Mouse (Mus musculus) MEL (cell line): ENCODE data around the gene Lat2. TPM values are rescaled to one million over a fixed set of nuclear protein-coding genes. Genes with fewer than 3 reads are reported as not detected.

Experiments
- DNase-seq: peaks from one replicate; pipeline ENCODE4 v3.0.0; 2011; ENCODE audit warnings: low read depth, low spot score
- H3K27ac ChIP-seq: 2 replicates; pipeline ENCODE4 v1.5.1; 2012; ENCODE audit warnings: low read depth, mild to moderate bottlenecking, control low read depth, low read length, moderate library complexity; ENCODE audit not compliant: control insufficient read depth
- H3K27me3 ChIP-seq, 2 experiments: fragments of 150-350 bp in 1 of 2; sonication (generic) in 1 of 2; 2 replicates each; pipeline ENCODE4 v1.6.1; 2012; ENCODE audit warnings: low read length in 2 of 2, mild to moderate bottlenecking in 2 of 2, improper control_type of control experiment in 1 of 2, moderate library complexity in 1 of 2; ENCODE audit not compliant: insufficient read depth in 2 of 2, control insufficient read depth in 1 of 2
- H3K36me3 ChIP-seq, 2 experiments: 2 replicates each; pipeline ENCODE4 v1.6.1; 2012 to 2014; ENCODE audit warnings: low read length in 2 of 2, improper control_type of control experiment in 1 of 2, inconsistent platforms in 1 of 2, mild to moderate bottlenecking in 1 of 2; ENCODE audit not compliant: insufficient read depth in 2 of 2, control insufficient read depth in 1 of 2
- H3K4me1 ChIP-seq, 2 experiments: fragments of 150-350 bp in 1 of 2; sonication (generic) in 1 of 2; 2 replicates each; pipeline ENCODE4 v1.6.1; 2012; ENCODE audit warnings: low read length in 2 of 2, improper control_type of control experiment in 1 of 2, mild to moderate bottlenecking in 1 of 2; ENCODE audit not compliant: insufficient read depth in 2 of 2, control insufficient read depth in 1 of 2
- H3K4me3 ChIP-seq, 2 experiments: fragments of 150-350 bp in 1 of 2; sonication (generic) in 1 of 2; 2 replicates each; pipeline ENCODE4 v1.5.1; 2012; ENCODE audit warnings: low read depth in 2 of 2, low read length in 2 of 2, mild to moderate bottlenecking in 2 of 2, moderate library complexity in 2 of 2, control low read depth in 1 of 2, improper control_type of control experiment in 1 of 2; ENCODE audit not compliant: control insufficient read depth in 1 of 2, insufficient read depth in 1 of 2
- H3K79me2 ChIP-seq: 2 replicates; pipeline ENCODE4 v1.6.1; 2012; ENCODE audit warnings: mild to moderate bottlenecking, low read length, moderate library complexity; ENCODE audit not compliant: control insufficient read depth, poor library complexity, insufficient read depth
- H3K9ac ChIP-seq: 2 replicates; pipeline ENCODE4 v1.6.1; 2012; ENCODE audit warnings: low read depth, mild to moderate bottlenecking, control low read depth, low read length, moderate library complexity; ENCODE audit not compliant: control insufficient read depth, poor library complexity, severe bottlenecking
- H3K9me3 ChIP-seq: fragments of 150-350 bp; sonication (generic); replicated peaks from 2 replicates; pipeline ENCODE4 v1.6.1; 2012; ENCODE audit warnings: mild to moderate bottlenecking, low read length, improper control_type of control experiment, moderate library complexity; ENCODE audit not compliant: insufficient read depth
- CHD1 ChIP-seq: IDR thresholded peaks from 2 replicates; pipeline ENCODE4 v1.6.1; 2012; ENCODE audit warnings: low read depth, mild to moderate bottlenecking, inconsistent platforms, low read length, improper control_type of control experiment
- E2F4 ChIP-seq: IDR thresholded peaks from 2 replicates; pipeline ENCODE4 v1.6.1; 2011; ENCODE audit warnings: low read depth, low read length, improper control_type of control experiment, borderline replicate concordance
- ELF1 ChIP-seq: IDR thresholded peaks from 2 replicates; pipeline ENCODE4 v1.6.1; 2014; ENCODE audit warnings: low read depth, mild to moderate bottlenecking, inconsistent platforms, low read length, improper control_type of control experiment, moderate library complexity
- GABPA ChIP-seq: IDR thresholded peaks from 2 replicates; pipeline ENCODE4 v1.6.1; 2012; ENCODE audit warnings: low read depth, mild to moderate bottlenecking, inconsistent platforms, low read length, improper control_type of control experiment, moderate library complexity
- GATA1 ChIP-seq: IDR thresholded peaks from 2 replicates; pipeline ENCODE4 v1.6.1; 2011; ENCODE audit warnings: low read depth, low read length, improper control_type of control experiment
- JUND ChIP-seq: IDR thresholded peaks from 2 replicates; pipeline ENCODE4 v1.6.1; 2011; ENCODE audit warnings: low read depth, mild to moderate bottlenecking, improper control_type of control experiment, low read length
- KAT2A ChIP-seq: conservative IDR thresholded peaks from 2 replicates; pipeline ENCODE4 v1.6.1; 2012; ENCODE audit warnings: low read depth, low read length, improper control_type of control experiment, inconsistent platforms
- MAFK ChIP-seq: IDR thresholded peaks from 2 replicates; pipeline ENCODE4 v1.6.1; 2011; ENCODE audit warnings: low read depth, mild to moderate bottlenecking, low read length, improper control_type of control experiment, borderline replicate concordance
- MEF2A ChIP-seq: IDR thresholded peaks from 2 replicates; pipeline ENCODE4 v1.6.1; 2014; ENCODE audit warnings: low read depth, mild to moderate bottlenecking, inconsistent platforms, low read length, improper control_type of control experiment; ENCODE audit not compliant: poor library complexity, insufficient replicate concordance, severe bottlenecking; ENCODE audit errors: extremely low read depth
- MYB ChIP-seq: IDR thresholded peaks from 2 replicates; pipeline ENCODE4 v1.6.1; 2011; ENCODE audit warnings: mild to moderate bottlenecking, low read depth, low read length, improper control_type of control experiment
- POLR2A ChIP-seq, 2 experiments: IDR thresholded peaks; 2 replicates each; pipeline ENCODE4 v1.6.1; 2011 to 2012; ENCODE audit warnings: low read length in 2 of 2, mild to moderate bottlenecking in 2 of 2, control low read depth in 1 of 2, improper control_type of control experiment in 1 of 2, low read depth in 1 of 2, moderate library complexity in 1 of 2; ENCODE audit not compliant: control insufficient read depth in 1 of 2, insufficient read depth in 1 of 2, poor library complexity in 1 of 2
- POLR2AphosphoS2 ChIP-seq: IDR thresholded peaks from 2 replicates; pipeline ENCODE4 v1.6.1; 2011; ENCODE audit warnings: low read length, improper control_type of control experiment
- POLR2AphosphoS5 ChIP-seq: IDR thresholded peaks from 2 replicates; pipeline ENCODE4 v1.6.1; 2012; ENCODE audit warnings: low read depth, borderline replicate concordance, mild to moderate bottlenecking, inconsistent platforms, low read length, moderate library complexity, mixed read lengths
- RAD21 ChIP-seq: IDR thresholded peaks from 2 replicates; pipeline ENCODE4 v1.6.1; 2011; ENCODE audit warnings: mild to moderate bottlenecking, low read depth, low read length, improper control_type of control experiment
- SIN3A ChIP-seq: IDR thresholded peaks from 2 replicates; pipeline ENCODE4 v1.6.1; 2012; ENCODE audit warnings: low read length, improper control_type of control experiment, inconsistent platforms
- SMC3 ChIP-seq: IDR thresholded peaks from 2 replicates; pipeline ENCODE4 v1.6.1; 2011; ENCODE audit warnings: low read depth, low read length, improper control_type of control experiment
- TAL1 ChIP-seq: IDR thresholded peaks from 2 replicates; pipeline ENCODE4 v1.6.1; 2012; ENCODE audit warnings: mild to moderate bottlenecking, inconsistent platforms, low read length, moderate library complexity, mixed read lengths
- TBP ChIP-seq: IDR thresholded peaks from 2 replicates; pipeline ENCODE4 v1.8.0; 2011; ENCODE audit warnings: low read depth, low read length, improper control_type of control experiment
- UBTF ChIP-seq: IDR thresholded peaks from 2 replicates; pipeline ENCODE4 v1.6.1; 2012; ENCODE audit warnings: low read depth, mild to moderate bottlenecking, inconsistent platforms, low read length, improper control_type of control experiment, moderate library complexity, borderline replicate concordance; ENCODE audit not compliant: insufficient read depth
- USF1 ChIP-seq: IDR thresholded peaks from 2 replicates; pipeline ENCODE4 v1.6.1; 2014; ENCODE audit warnings: low read depth, mild to moderate bottlenecking, inconsistent platforms, low read length, improper control_type of control experiment, moderate library complexity
- ZKSCAN1 ChIP-seq: IDR thresholded peaks from 2 replicates; pipeline ENCODE4 v1.6.1; 2012; ENCODE audit warnings: low read depth, mild to moderate bottlenecking, inconsistent platforms, low read length, improper control_type of control experiment, moderate library complexity
- polyA plus RNA-seq, 2 experiments: library from polyadenylated mRNA; stranded (reverse) in 1 of 2; unstranded in 1 of 2; fragments of >175 nt in 1 of 2; fragments of >200 nt in 1 of 2; gene quantifications; 2 replicates each; pipeline versions ENCODE4 v1.2.1 to v1.2.4; 2012; ENCODE audit warnings: low replicate concordance in 2 of 2, low read depth in 1 of 2; ENCODE audit not compliant: insufficient read length in 2 of 2, insufficient read depth in 1 of 2, missing spikeins in 1 of 2
- total RNA-seq: library from RNA; depleted of rRNA; stranded (reverse); fragments of 300-350 nt; gene quantifications from 2 replicates; pipeline ENCODE4 v1.2.3, GENCODE M21; 2012

Gene Lat2
- total and polyA plus RNA-seq, 3 experiments, result 0.79 to 0.92 TPM; not detected in 1

- DNase-seq, result no peak
- TF ChIP-seq USF1 (no peak), E2F4 (no peak), POLR2AphosphoS2 (no peak), GATA1 (no peak), MEF2A (no peak), UBTF (no peak), ELF1 (no peak), POLR2A (IDR thresholded peaks at IDR 0.05; ENCODE audit: control insufficient read depth in 1 of 2, insufficient read depth in 1 of 2, low read depth in 1 of 2, low read length in 2 of 2, poor library complexity in 1 of 2) (no peak), JUND (no peak), KAT2A (no peak), MYB (no peak), SIN3A (no peak), POLR2AphosphoS5 (no peak), CHD1 (no peak), MAFK (no peak), TAL1 (no peak)
- H3K9me3 ChIP-seq, result no peaks in the 10 kb centered on the region
- peaks cover 81% of the 10 kb centered on the region for H3K79me2 ChIP-seq
- H3K4me1 ChIP-seq, result peaks cover 3 to 4% of the 10 kb centered on the region in 2 experiments; a peak in 2 of 4 replicates
- no peaks in the 10 kb centered on the region for H3K27me3 ChIP-seq
- H3K27ac ChIP-seq, result no peak overlapping the region
- peaks cover 23 to 61% of the 10 kb centered on the region in 2 experiments for H3K36me3 ChIP-seq
- H3K9ac ChIP-seq, result no peak overlapping the region
- no peak overlapping the region for H3K4me3 ChIP-seq
Measured at GRCm38 (mm10) chr5:134630835-134631234, 16.0 kb upstream of the Lat2 start.

- peaks cover 16 to 61% of the 10 kb centered on the region in 2 experiments for H3K36me3 ChIP-seq
- H3K4me1 ChIP-seq, result peaks cover 3% of the 10 kb centered on the region in 2 experiments; a peak in 2 of 4 replicates
- DNase-seq, result no peak
- no peak overlapping the region for H3K9ac ChIP-seq
- H3K9me3 ChIP-seq, result no peaks in the 10 kb centered on the region
- no peak overlapping the region for H3K27ac ChIP-seq
- H3K4me3 ChIP-seq, result no peak overlapping the region
- H3K27me3 ChIP-seq, result no peaks in the 10 kb centered on the region
- TF ChIP-seq GATA1 (no peak), TBP (no peak), SMC3 (no peak), ZKSCAN1 (no peak), RAD21 (no peak), MEF2A (no peak), GABPA (no peak), TAL1 (no peak), POLR2AphosphoS5 (no peak), KAT2A (no peak), SIN3A (no peak), UBTF (no peak), POLR2A (IDR thresholded peaks at IDR 0.05; ENCODE audit: control insufficient read depth in 1 of 2, insufficient read depth in 1 of 2, low read depth in 1 of 2, low read length in 2 of 2, poor library complexity in 1 of 2) (no peak)
- H3K79me2 ChIP-seq, result peaks cover 69% of the 10 kb centered on the region
Measured at GRCm38 (mm10) chr5:134629508-134629907, 14.7 kb upstream of the Lat2 start.
